Mouse (Mus musculus) lung, postnatal 0 days (tissue): ENCODE measurements around the gene Ckb.

Source experiments
- CTCF ChIP-seq: IDR thresholded peaks from 2 replicates; pipeline ENCODE4 v1.5.1; 2016; ENCODE audit warnings: antibody characterized with exemption, mild to moderate bottlenecking
- EP300 ChIP-seq: IDR thresholded peaks from 2 replicates; pipeline ENCODE4 v1.6.1; 2016; ENCODE audit warnings: antibody characterized with exemption, mild to moderate bottlenecking, control low read depth

DNA sequence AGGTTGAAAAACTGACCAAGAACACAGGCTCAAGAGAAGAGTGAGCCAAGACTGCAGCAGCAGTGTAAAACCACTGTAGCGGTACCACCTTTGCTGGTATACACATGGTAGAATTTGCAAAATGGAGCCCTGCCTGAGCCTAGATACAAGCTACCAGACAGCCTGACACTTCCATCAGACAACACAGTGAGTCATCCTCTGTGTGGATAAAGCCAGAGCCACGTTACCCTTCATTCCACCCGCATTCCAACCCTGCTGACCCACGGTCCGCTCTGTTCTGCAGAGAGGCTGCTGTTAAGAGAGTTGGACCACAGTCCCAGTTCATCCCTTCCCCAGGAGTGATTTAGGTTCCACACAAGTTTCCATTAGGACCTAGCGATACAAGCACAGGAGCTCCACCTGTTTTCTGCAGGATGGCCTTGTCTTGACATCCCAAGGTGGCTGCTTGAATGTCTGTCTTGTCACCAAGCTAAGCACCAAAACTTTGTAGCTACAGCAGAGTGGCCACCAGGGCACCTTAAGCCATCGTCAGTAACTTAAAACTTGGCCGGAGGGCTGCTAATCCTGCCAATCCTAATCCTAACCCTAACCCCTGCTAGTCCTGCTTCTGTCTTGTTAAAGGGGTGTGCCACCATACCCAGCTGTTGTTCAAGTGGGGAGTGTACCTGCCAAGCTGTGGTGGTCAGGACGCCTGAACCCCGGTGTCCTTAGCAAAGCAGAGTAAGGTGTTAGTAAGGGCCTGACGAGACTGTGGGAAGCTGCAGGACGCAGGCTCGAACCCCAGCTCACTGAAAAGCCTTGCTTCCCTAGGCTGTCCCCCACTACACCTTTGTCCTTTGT is 6.9 kb downstream of the Ckb start:
- TF ChIP-seq CTCF (no peak; the same call in 1 of the 2 replicates), EP300 (no peak)
